In the genomic region with DNA sequence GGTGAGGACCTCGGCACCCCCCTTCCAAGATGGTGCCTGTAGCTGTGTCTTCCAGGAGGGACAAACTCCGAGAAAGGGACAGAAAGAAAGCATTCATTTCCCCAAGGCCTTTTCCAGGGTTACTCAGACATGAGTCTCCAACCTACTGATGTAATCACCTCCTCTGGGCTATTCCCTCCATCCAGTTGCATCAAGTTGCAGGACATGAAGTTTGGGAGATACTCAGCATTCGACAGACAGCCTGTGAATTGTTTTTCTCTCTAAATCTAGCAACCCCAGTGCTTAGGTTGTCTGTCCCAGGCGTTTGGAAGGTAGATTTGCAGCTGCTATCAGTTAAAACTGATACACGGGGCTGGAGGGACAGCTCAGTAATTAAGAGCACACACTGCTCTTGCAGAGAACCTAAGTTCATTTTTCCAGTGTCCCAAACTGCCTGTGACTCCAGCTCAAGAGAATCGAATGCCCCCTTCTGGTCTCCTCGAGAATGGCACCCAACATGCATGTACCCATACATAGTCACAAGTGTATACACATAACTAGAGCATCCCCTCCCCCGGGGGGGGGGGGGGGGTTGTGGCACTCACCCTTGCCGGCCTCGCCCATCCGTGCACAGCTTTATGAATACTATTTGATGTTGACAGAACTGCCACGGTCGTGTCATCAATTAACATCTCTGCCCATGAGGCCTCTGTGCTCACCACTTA, we compare ENCODE assay signal across 9 mouse cellular contexts.
DNase-seq lines count a peak whose midpoint lies in the region; ATAC-seq and TF ChIP-seq lines count a peak whose summit lies in the region.
"Had no signal": no experiment of that assay in that cellular context is flagged by ENCODE, and none has a peak within 500 bp of the region (broad histone marks: within the 10 kb centered on the region; RNA-seq: fewer than 3 reads in every experiment).

No protein-coding gene starts in this region.

- H3K4me1 ChIP-seq in cerebellum, adult 2 months (ENCODE audit: control insufficient read depth, insufficient read depth, low read length): no peaks in the 10 kb centered on the region
- peaks cover 1% of the 10 kb centered on the region; the same call in 1 of the 2 replicates for H3K4me1 ChIP-seq in hindbrain, postnatal 0 days (ENCODE audit: insufficient read depth, low read length)

- H3K36me3 ChIP-seq in hindbrain, postnatal 0 days (ENCODE audit: insufficient read depth, low read length): no peaks in the 10 kb centered on the region

- no peak for TF ChIP-seq POLR2A in cerebellum, adult 2 months (IDR thresholded peaks at IDR 0.05; ENCODE audit: borderline replicate concordance, insufficient read depth, low read length)

- H3K9me3 ChIP-seq in hindbrain, postnatal 0 days (ENCODE audit: low read length): no peaks in the 10 kb centered on the region

- TF ChIP-seq CTCF in cerebellum, adult 2 months (IDR thresholded peaks at IDR 0.05; ENCODE audit: borderline replicate concordance, insufficient read depth, low read depth, low read length): 0 out of 2 replicates have a peak, but pooled peaks have one; percentile 24
- peak; percentile 45 for TF ChIP-seq CTCF in hindbrain, postnatal 0 days (IDR thresholded peaks at IDR 0.05; ENCODE audit: low read depth)

- ATAC-seq in hindbrain, postnatal 0 days: 0 out of 2 replicates have a peak, but pooled peaks have one; percentile 45

- H3K4me2 ChIP-seq in hindbrain, postnatal 0 days (ENCODE audit: low read depth, low read length): no peak overlapping the region

- 75% methylated on average over 13 of the region's 13 CpGs for WGBS in cerebellum, adult 2 months
- WGBS in hindbrain, postnatal 0 days: 79% methylated on average over 13 of the region's 13 CpGs

- H3K27me3 ChIP-seq in cerebellum, adult 2 months (ENCODE audit: control insufficient read depth, insufficient read depth, low read length): no peaks in the 10 kb centered on the region
- H3K27me3 ChIP-seq in hindbrain, postnatal 0 days (ENCODE audit: insufficient read depth, low read length): no peaks in the 10 kb centered on the region

- H3K27ac ChIP-seq in cerebellum, adult 2 months (ENCODE audit: insufficient read depth, low read length): no peak overlapping the region
- H3K27ac ChIP-seq in hindbrain, postnatal 0 days: no peak overlapping the region

- H3K4me3 ChIP-seq in cerebellum, adult 2 months (replicated peaks; ENCODE audit: insufficient read depth, low read depth, low read length): no peak overlapping the region
- no peak overlapping the region for H3K4me3 ChIP-seq in hindbrain, postnatal 0 days (ENCODE audit: low read length)
- H3K4me3 ChIP-seq: myocyte had no signal

- no peak overlapping the region for H3K9ac ChIP-seq in hindbrain, postnatal 0 days (replicated peaks; ENCODE audit: low read length)

- no peak for DNase-seq in cerebellum, adult 2 months
- DNase-seq in cerebellum, postnatal 36 days: no peak
- DNase-seq in spleen, adult 18-20 months: peak; percentile 7 to 43
- no peak for DNase-seq in spleen, adult 12 weeks (ENCODE audit: low spot score)
- DNase-seq in hindbrain, postnatal 0 days (ENCODE audit: low spot score): peak; percentile 39
- peak; percentile 36 for DNase-seq in retina, embryonic 14.5 days (ENCODE audit: low spot score)
- DNase-seq in cerebellum, adult 8-10 months: no peak
- no peak for DNase-seq in gastrocnemius, postnatal 25 days

Comparison
In these comparisons a context has a peak if more than half of its experiments do, and no peak if none do; other contexts are left out.
1. DNase-seq: peak in spleen, adult 18-20 months (2 of 2), hindbrain, postnatal 0 days (single experiment) and retina, embryonic 14.5 days (single experiment); none in cerebellum, adult 2 months (0 of 2), cerebellum, postnatal 36 days (0 of 2), spleen, adult 12 weeks (single experiment), cerebellum, adult 8-10 months (single experiment) and gastrocnemius, postnatal 25 days (single experiment).